13 mouse cellular contexts compared by ENCODE assay signal in the genomic region with DNA sequence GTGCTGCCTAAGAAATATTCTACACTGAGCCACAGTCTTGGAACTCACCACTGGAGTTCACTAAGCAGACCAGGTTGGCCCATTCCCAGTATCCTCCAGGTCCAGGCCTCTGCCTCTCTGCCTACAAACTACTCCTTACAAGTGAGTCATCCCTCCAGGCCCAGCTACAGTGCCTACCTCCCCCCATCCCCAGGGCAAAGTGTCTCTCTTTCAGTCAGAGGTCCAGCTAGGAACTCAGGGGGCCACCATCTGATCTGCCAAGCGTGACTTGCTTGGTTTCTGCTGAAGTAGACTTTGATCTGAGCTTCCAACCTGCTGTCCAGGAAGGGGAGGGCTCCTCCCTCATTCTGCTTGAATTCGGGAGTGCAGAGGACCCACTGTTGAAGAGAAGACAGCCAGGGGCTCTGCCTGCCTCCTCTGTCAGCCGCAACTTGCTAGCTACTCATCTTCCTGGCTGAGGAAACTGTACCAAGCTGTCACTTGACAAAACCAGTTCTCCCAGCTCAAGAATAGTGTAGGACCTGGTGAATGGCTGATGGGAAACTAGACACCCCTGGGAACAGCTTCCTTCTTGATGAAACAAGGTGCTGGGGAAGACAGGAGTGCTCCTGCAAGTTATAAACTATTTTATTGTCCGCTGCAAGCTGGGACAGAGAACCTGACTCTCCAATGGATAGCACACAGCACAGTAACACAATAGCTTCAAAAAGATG. TPM values are rescaled to one million over a fixed set of nuclear protein-coding genes. Genes with fewer than 3 reads are reported as not detected.
DNase-seq lines count a peak whose midpoint lies in the region; ATAC-seq and TF ChIP-seq lines count a peak whose summit lies in the region.
"Had no signal": no experiment of that assay in that cellular context is flagged by ENCODE, and none has a peak within 500 bp of the region (broad histone marks: within the 10 kb centered on the region; RNA-seq: fewer than 3 reads in every experiment).

No protein-coding gene starts in this region.

- peak overlapping the region; percentile 64 for H3K27ac ChIP-seq in intestine, postnatal 0 days (ENCODE audit: low read depth, low read length)
- H3K27ac ChIP-seq: forebrain, embryonic 15.5 days; heart, adult 2 months; hindbrain, embryonic 13.5 days had no signal

- peak; percentile 81 for DNase-seq in heart, adult 11 months
- no peak for DNase-seq in heart, adult 8-10 months (ENCODE audit: low spot score)
- DNase-seq in 3T3-L1 (ENCODE audit: low read depth, low spot score), result peak; percentile 61
- DNase-seq in kidney, postnatal 36 days, result peak; percentile 80 to 92
- DNase-seq in cerebellum, postnatal 10 days, result no peak
- DNase-seq in frontal cortex, postnatal 25 days (ENCODE audit: low spot score in 2 of 2), result no peak
- no peak for DNase-seq in cerebellum, adult 8-10 months
- DNase-seq: adrenal gland, postnatal 10 days; B cell, adult 2 months; heart, adult 2 months had no signal

- no peak overlapping the region for H3K4me3 ChIP-seq in intestine, postnatal 0 days (ENCODE audit: low read depth, low read length)
- H3K4me3 ChIP-seq: forebrain, embryonic 15.5 days; heart, adult 2 months; hindbrain, embryonic 13.5 days had no signal

- H3K9me3 ChIP-seq in intestine, postnatal 0 days (ENCODE audit: control insufficient read depth), result no peaks in the 10 kb centered on the region
- H3K9me3 ChIP-seq: forebrain, embryonic 15.5 days; hindbrain, embryonic 13.5 days had no signal

- no peaks in the 10 kb centered on the region for H3K27me3 ChIP-seq in intestine, postnatal 0 days (replicated peaks; ENCODE audit: control insufficient read depth, insufficient read depth, low read length)
- H3K27me3 ChIP-seq: forebrain, embryonic 15.5 days had no signal

- H3K36me3 ChIP-seq in intestine, postnatal 0 days (ENCODE audit: control insufficient read depth, insufficient read depth), result no peaks in the 10 kb centered on the region
- H3K36me3 ChIP-seq: forebrain, embryonic 15.5 days; hindbrain, embryonic 13.5 days had no signal

- ATAC-seq in intestine, postnatal 0 days, result peak; percentile 71
- ATAC-seq: forebrain, embryonic 15.5 days had no signal

- TF ChIP-seq CTCF in intestine, postnatal 0 days (IDR thresholded peaks at IDR 0.05; ENCODE audit: low read depth), result no peak

- H3K4me2 ChIP-seq in intestine, postnatal 0 days (replicated peaks; ENCODE audit: low read depth), result no peak overlapping the region; the same call in 1 of the 2 replicates
- H3K4me2 ChIP-seq: forebrain, embryonic 15.5 days; hindbrain, embryonic 13.5 days had no signal

- H3K9ac ChIP-seq in intestine, postnatal 0 days (ENCODE audit: low read depth, low read length), result no peak overlapping the region
- H3K9ac ChIP-seq: forebrain, embryonic 15.5 days; hindbrain, embryonic 13.5 days had no signal

- 27% methylated on average over 4 of the region's 4 CpGs for WGBS in intestine, postnatal 0 days

- peaks cover 18% of the 10 kb centered on the region for H3K4me1 ChIP-seq in intestine, postnatal 0 days (replicated peaks; ENCODE audit: control insufficient read depth, insufficient read depth, low read length)

RNA-seq across cellular contexts. Expression of a gene that starts 25.9 kb away (rescaled TPM):
- 1 to 10 TPM; 4.2 to 6.4 (median 4.4) TPM for total RNA-seq in heart, adult 8-10 months (2022)
- 11.7 and 14.4 TPM in 2 replicates for polyA plus RNA-seq in intestine, postnatal 0 days (2015; fragmentation: Nextera tagmentation; extraction: Ambion mirVana)

Comparison
In these comparisons a context has a peak if more than half of its experiments do, and no peak if none do; other contexts are left out.
1. DNase-seq: peak in heart, adult 11 months (single experiment), 3T3-L1 (single experiment) and kidney, postnatal 36 days (2 of 2); none in heart, adult 8-10 months (single experiment), cerebellum, postnatal 10 days (0 of 2), frontal cortex, postnatal 25 days (0 of 2) and cerebellum, adult 8-10 months (single experiment).